Mouse (Mus musculus): Measurements from ENCODE around the gene Tmtc2. TPM values are rescaled to one million over a fixed set of nuclear protein-coding genes. Genes with fewer than 3 reads are reported as not detected.

The Tmtc2 gene
- polyA plus RNA-seq, 1 experiment from 2014 or later: 7.2 TPM

GRCm38 (mm10) chr10:105186636-105187035, 387.6 kb downstream of the Tmtc2 start:
- Histone ChIP-seq H3K27me3 (replicated peaks; ENCODE audit: insufficient read depth, low read length) (no peaks in the 10 kb centered on the region), H3K9ac (replicated peaks; ENCODE audit: low read depth) (no peak overlapping the region), H3K9me3 (ENCODE audit: low read length) (no peaks in the 10 kb centered on the region), H3K36me3 (ENCODE audit: insufficient read depth, low read length) (no peaks in the 10 kb centered on the region), H3K4me1 (ENCODE audit: insufficient read depth, low read depth, low read length) (no peaks in the 10 kb centered on the region), H3K27ac (ENCODE audit: low read length) (no peak overlapping the region), H3K4me3 (ENCODE audit: low read depth, low read length) (no peak overlapping the region), H3K4me2 (replicated peaks; ENCODE audit: low read depth, low read length) (no peak overlapping the region)
- no peak for TF ChIP-seq EP300 (IDR thresholded peaks at IDR 0.05)
- no peak for TF ChIP-seq CTCF (IDR thresholded peaks at IDR 0.05)
- DNase-seq (ENCODE audit: low spot score) (no peak), ATAC-seq (no peak)
- WGBS: 60% methylated on average over 5 of the region's 5 CpGs

GRCm38 (mm10) chr10:105168443-105169102, 405.7 kb downstream of the Tmtc2 start:
- 50% methylated on average over 5 of the region's 5 CpGs for WGBS
- ATAC-seq: no peak
- no peak for DNase-seq (ENCODE audit: low spot score)

DNA sequence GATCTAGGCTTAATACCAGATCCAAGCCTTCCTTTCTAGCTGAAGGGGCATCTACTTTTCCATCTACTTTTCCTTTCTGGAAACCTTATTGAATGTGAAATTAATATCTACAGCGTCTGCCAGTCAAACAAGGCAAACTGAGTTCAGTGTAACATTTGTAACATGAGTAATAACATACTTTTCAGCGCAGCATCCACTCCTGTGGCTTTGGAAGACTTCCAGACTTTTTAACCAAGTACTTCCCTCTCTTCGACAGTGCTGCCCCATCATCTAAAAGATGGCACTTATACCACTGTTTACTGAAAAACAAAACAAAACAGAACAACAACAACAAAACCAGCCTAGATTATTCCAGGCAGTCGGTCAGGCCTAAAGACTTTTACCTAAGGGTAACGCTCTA, 409.0 kb downstream of the Tmtc2 start:
- TF ChIP-seq CTCF (IDR thresholded peaks at IDR 0.05) (no peak), EP300 (IDR thresholded peaks at IDR 0.05) (no peak)
- Histone ChIP-seq H3K9ac (replicated peaks; ENCODE audit: low read depth) (no peak overlapping the region), H3K27ac (ENCODE audit: low read length) (no peak overlapping the region), H3K9me3 (ENCODE audit: low read length) (no peaks in the 10 kb centered on the region), H3K36me3 (ENCODE audit: insufficient read depth, low read length) (no peaks in the 10 kb centered on the region), H3K4me2 (replicated peaks; ENCODE audit: low read depth, low read length) (no peak overlapping the region), H3K27me3 (replicated peaks; ENCODE audit: insufficient read depth, low read length) (no peaks in the 10 kb centered on the region), H3K4me1 (ENCODE audit: insufficient read depth, low read depth, low read length) (no peaks in the 10 kb centered on the region), H3K4me3 (ENCODE audit: low read depth, low read length) (no peak overlapping the region)
- WGBS: 65% methylated on average over 5 of the region's 5 CpGs
- ATAC-seq (no peak), DNase-seq (ENCODE audit: low spot score) (no peak)

More at GRCm38 (mm10) chr10:105168443-105169102, 405.7 kb downstream of the Tmtc2 start:
- Histone ChIP-seq H3K27ac (ENCODE audit: low read length) (no peak overlapping the region), H3K9ac (replicated peaks; ENCODE audit: low read depth) (no peak overlapping the region), H3K36me3 (ENCODE audit: insufficient read depth, low read length) (no peaks in the 10 kb centered on the region), H3K4me2 (replicated peaks; ENCODE audit: low read depth, low read length) (no peak overlapping the region), H3K9me3 (ENCODE audit: low read length) (no peaks in the 10 kb centered on the region), H3K27me3 (replicated peaks; ENCODE audit: insufficient read depth, low read length) (no peaks in the 10 kb centered on the region), H3K4me1 (ENCODE audit: insufficient read depth, low read depth, low read length) (no peaks in the 10 kb centered on the region), H3K4me3 (ENCODE audit: low read depth, low read length) (no peak overlapping the region)
- TF ChIP-seq CTCF (IDR thresholded peaks at IDR 0.05) (no peak), EP300 (IDR thresholded peaks at IDR 0.05) (no peak)

DNA sequence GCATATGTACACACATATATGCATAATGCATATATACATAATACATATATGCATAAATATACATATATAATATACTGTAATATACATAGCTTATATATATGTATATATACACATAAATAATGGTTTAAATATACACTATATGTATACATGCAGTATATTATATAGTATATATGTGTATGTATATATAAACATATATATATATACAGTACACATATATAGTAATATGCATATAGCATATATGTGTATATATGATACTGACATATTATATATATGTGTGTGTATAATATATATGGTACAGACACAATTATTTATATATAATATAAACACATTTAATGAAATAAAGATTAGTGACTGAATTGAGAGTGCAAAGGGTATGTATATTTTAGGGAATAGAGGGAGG, 420.5 kb downstream of the Tmtc2 start:
- no peaks in the 10 kb centered on the region for H3K27me3 ChIP-seq (replicated peaks; ENCODE audit: insufficient read depth, low read length)
- H3K9me3 ChIP-seq (ENCODE audit: low read length): no peaks in the 10 kb centered on the region
- ATAC-seq (no peak), DNase-seq (ENCODE audit: low spot score) (no peak)
- no peak overlapping the region for H3K9ac ChIP-seq (replicated peaks; ENCODE audit: low read depth)
- H3K36me3 ChIP-seq (ENCODE audit: insufficient read depth, low read length): no peaks in the 10 kb centered on the region
- H3K27ac ChIP-seq (ENCODE audit: low read length): no peak overlapping the region
- TF ChIP-seq CTCF (IDR thresholded peaks at IDR 0.05): no peak
- no peak for TF ChIP-seq EP300 (IDR thresholded peaks at IDR 0.05)
- H3K4me1 ChIP-seq (ENCODE audit: insufficient read depth, low read depth, low read length): no peaks in the 10 kb centered on the region
- no peak overlapping the region for H3K4me2 ChIP-seq (replicated peaks; ENCODE audit: low read depth, low read length)
- no peak overlapping the region for H3K4me3 ChIP-seq (ENCODE audit: low read depth, low read length)

GRCm38 (mm10) chr10:105144382-105144781, 429.9 kb downstream of the Tmtc2 start:
- Histone ChIP-seq H3K9me3 (ENCODE audit: low read length) (no peaks in the 10 kb centered on the region), H3K9ac (replicated peaks; ENCODE audit: low read depth) (no peak overlapping the region), H3K4me2 (replicated peaks; ENCODE audit: low read depth, low read length) (no peak overlapping the region), H3K4me3 (ENCODE audit: low read depth, low read length) (no peak overlapping the region), H3K27me3 (replicated peaks; ENCODE audit: insufficient read depth, low read length) (no peaks in the 10 kb centered on the region), H3K36me3 (ENCODE audit: insufficient read depth, low read length) (no peaks in the 10 kb centered on the region), H3K27ac (ENCODE audit: low read length) (no peak overlapping the region), H3K4me1 (ENCODE audit: insufficient read depth, low read depth, low read length) (no peaks in the 10 kb centered on the region)
- DNase-seq (ENCODE audit: low spot score) (peak; percentile 49), ATAC-seq (peak; percentile 61; the same call in 1 of the 2 replicates)
- no peak for TF ChIP-seq CTCF (IDR thresholded peaks at IDR 0.05)
- TF ChIP-seq EP300 (IDR thresholded peaks at IDR 0.05): peak; percentile 92
- 42% methylated on average over 4 of the region's 4 CpGs for WGBS

GRCm38 (mm10) chr10:105142201-105142600, 432.1 kb downstream of the Tmtc2 start:
- H3K36me3 ChIP-seq (ENCODE audit: insufficient read depth, low read length): no peaks in the 10 kb centered on the region
- H3K9me3 ChIP-seq (ENCODE audit: low read length): no peaks in the 10 kb centered on the region
- no peak overlapping the region for H3K4me2 ChIP-seq (replicated peaks; ENCODE audit: low read depth, low read length)
- H3K4me1 ChIP-seq (ENCODE audit: insufficient read depth, low read depth, low read length): no peaks in the 10 kb centered on the region
- no peak overlapping the region for H3K4me3 ChIP-seq (ENCODE audit: low read depth, low read length)
- H3K9ac ChIP-seq (replicated peaks; ENCODE audit: low read depth): no peak overlapping the region
- TF ChIP-seq EP300 (IDR thresholded peaks at IDR 0.05) (no peak), CTCF (IDR thresholded peaks at IDR 0.05) (no peak)
- H3K27me3 ChIP-seq (replicated peaks; ENCODE audit: insufficient read depth, low read length): no peaks in the 10 kb centered on the region
- no peak overlapping the region for H3K27ac ChIP-seq (ENCODE audit: low read length)
- ATAC-seq (no peak), DNase-seq (ENCODE audit: low spot score) (peak; percentile 10)
- WGBS: 68% methylated on average over 3 of the region's 3 CpGs

Data from lung, postnatal 0 days (tissue).